Mouse (Mus musculus) midbrain, embryonic 14.5 days (tissue): ENCODE measurements at regions not wholly inside any gene's neighbourhood (a gene's known extent, or its start where the extent isn't known, plus 50 kb on each side); places are given as distances from the start of the nearest gene placed in this dataset.

Source experiments
- ATAC-seq: fragments of 200-750 bp; cut with Nextera tagmentation; 2 replicates; pipeline ENCODE4 v1.8.0; 2017; ENCODE audit warnings: moderate number of reproducible peaks, moderate library complexity; ENCODE audit not compliant: low FRiP score, low TSS enrichment
- DNase-seq: peaks from one replicate; pipeline ENCODE4 v3.0.0-alpha.2; 2015
- H3K27ac ChIP-seq: fragments of 300-500 bp; sonication (generic); replicated peaks from 2 replicates; pipeline ENCODE4 v1.5.1; 2014; ENCODE audit warnings: mild to moderate bottlenecking, low read depth, low read length, moderate library complexity
- H3K27me3 ChIP-seq: fragments of 300-500 bp; sonication (generic); 2 replicates; pipeline ENCODE4 v1.6.1; 2014; ENCODE audit warnings: low read length, control low read depth, mixed read lengths; ENCODE audit not compliant: control insufficient read depth, insufficient read depth
- H3K36me3 ChIP-seq: fragments of 300-500 bp; sonication (generic); 2 replicates; pipeline ENCODE4 v1.6.1; 2014; ENCODE audit warnings: low read length, control low read depth; ENCODE audit not compliant: control insufficient read depth, insufficient read depth
- H3K4me1 ChIP-seq: fragments of 300-500 bp; sonication (generic); 2 replicates; pipeline ENCODE4 v1.6.1; 2014; ENCODE audit warnings: mild to moderate bottlenecking, antibody characterized with exemption, low read length, control low read depth; ENCODE audit not compliant: control insufficient read depth, insufficient read depth
- H3K4me2 ChIP-seq: fragments of 300-500 bp; sonication (generic); 2 replicates; pipeline ENCODE4 v1.6.1; 2014; ENCODE audit warnings: mild to moderate bottlenecking, low read length, moderate library complexity
- H3K4me3 ChIP-seq: fragments of 300-500 bp; sonication (generic); replicated peaks from 2 replicates; pipeline ENCODE4 v1.5.1; 2014; ENCODE audit warnings: low read depth, low read length
- H3K9ac ChIP-seq: fragments of 300-500 bp; sonication (generic); replicated peaks from 2 replicates; pipeline ENCODE4 v1.6.1; 2014; ENCODE audit warnings: mild to moderate bottlenecking, low read length, moderate library complexity
- H3K9me3 ChIP-seq: fragments of 300-500 bp; sonication (generic); 2 replicates; pipeline ENCODE4 v1.6.1; 2016; ENCODE audit warnings: low read length, control low read depth, mixed read lengths; ENCODE audit not compliant: control insufficient read depth
- WGBS: fragments of 180-500 bp; shearing (Covaris S2); extraction: QIAGEN DNeasy Blood & Tissue Kit; methylation state at CpG from one replicate; pipeline ENCODE4 v1.1.7; 2014; 5-methylcytosine and 5-hydroxymethylcytosine counted together

DNA sequence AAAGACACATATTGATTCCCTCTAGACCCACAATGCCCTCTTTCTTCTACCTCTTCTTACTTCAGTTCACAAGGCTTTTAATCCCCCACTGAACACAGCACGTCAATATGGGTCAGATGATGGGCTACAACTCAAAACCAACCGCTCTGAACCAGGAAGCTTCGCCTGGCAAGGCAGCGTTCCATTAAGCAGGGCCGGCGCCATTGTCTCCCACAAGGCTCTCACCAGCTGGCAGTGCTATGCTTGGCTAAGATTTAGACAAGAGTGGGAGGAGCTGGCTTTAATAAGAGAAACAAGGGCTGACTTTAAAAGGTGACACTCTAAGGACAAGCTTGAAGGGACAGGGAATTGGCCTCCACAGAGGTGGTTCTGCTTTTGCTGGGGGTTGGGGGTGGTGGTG is 192.3 kb upstream of the Slc24a2 start:
- Histone ChIP-seq H3K9ac (no peak overlapping the region), H3K4me1 (no peaks in the 10 kb centered on the region), H3K36me3 (no peaks in the 10 kb centered on the region), H3K27ac (no peak overlapping the region), H3K27me3 (no peaks in the 10 kb centered on the region), H3K4me3 (no peak overlapping the region), H3K4me2 (no peak overlapping the region), H3K9me3 (no peaks in the 10 kb centered on the region)
- DNase-seq (peak; percentile 54), ATAC-seq (no peak)
- 12% methylated on average over 6 of the region's 6 CpGs for WGBS

DNA sequence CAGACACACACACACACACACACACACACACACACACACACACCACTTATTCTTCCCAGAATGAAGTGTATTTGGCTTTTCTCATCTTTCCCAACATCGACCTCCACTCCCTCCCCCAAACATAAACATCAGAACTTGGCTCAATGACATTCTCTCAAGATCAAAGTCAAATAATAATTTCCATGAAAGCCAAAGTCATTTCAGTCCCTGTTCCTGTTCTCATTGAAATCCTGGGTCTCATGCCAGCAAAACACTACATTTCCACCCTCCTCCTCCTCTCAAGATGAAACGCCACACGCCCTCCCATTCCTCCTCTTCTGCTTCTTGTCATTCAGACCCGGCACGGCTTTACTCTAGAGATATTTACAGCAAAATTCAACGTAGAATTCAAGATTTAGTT is 173.1 kb upstream of the Slc24a2 start:
- DNase-seq (peak; percentile 19), ATAC-seq (no peak)
- Histone ChIP-seq H3K36me3 (no peaks in the 10 kb centered on the region), H3K4me1 (peaks cover 7% of the 10 kb centered on the region), H3K4me3 (no peak overlapping the region), H3K9me3 (no peaks in the 10 kb centered on the region), H3K9ac (no peak overlapping the region), H3K4me2 (no peak overlapping the region), H3K27me3 (no peaks in the 10 kb centered on the region), H3K27ac (no peak overlapping the region)
- 37% methylated on average over 6 of the region's 6 CpGs for WGBS

DNA sequence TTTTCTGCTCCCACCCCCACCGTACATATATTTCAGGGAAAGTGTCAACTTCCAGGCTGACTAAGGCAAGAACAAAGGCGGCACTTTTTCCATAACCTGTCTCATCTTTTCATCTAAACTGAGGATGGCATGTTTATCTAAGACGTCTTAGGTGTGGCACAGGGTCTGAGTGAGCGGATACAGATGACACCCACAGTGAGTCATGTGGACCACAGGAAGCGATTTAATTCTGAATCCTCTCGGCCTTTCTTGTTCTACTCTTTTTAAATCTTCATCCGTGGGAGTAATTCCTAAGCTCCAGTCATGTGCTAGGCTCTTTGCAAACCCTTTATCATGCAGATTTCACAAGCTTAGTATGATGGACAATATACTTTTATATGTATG is 171.9 kb upstream of the Slc24a2 start:
- WGBS: 45% methylated on average over 7 of the region's 7 CpGs
- no peak for ATAC-seq
- H3K27ac ChIP-seq: no peak overlapping the region

DNA sequence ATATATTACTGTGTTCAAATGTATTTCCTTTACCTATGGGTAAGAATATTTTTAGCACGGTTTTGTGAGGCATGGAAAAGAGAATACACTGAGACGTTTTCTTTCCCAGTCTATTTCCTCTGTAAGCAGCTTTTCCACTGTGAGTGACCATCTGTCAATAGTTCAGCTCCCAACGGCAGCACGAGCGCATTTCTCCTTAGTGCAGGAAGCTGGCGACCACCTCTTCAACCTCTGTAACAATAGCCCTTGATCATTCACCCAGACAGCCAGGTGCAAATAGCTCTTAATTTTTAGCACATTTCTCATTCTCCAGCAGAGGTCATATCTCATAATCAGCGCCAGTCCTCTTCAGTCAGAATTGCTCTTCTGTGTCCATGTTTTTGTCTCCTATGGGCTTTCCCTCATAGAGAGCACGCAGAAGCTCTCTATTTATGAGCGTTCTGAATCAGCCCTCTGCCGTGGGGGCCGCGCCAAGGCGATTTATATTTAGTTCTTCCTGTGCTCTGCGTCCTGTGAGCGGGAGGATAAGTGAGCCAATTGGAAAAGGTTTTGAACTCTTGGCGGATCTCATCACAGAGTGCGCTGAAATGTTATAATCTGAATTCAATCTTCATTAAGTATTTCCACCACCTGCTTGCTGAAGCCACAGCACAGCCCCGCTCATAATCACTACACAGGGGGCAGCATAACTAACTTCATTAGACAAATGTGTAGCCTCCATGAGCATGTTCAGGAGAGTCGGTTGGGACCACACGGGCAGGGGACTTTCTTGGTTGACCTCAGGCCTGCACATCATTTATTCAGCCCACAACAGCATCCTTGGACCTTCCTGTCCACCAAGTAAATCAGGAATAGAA is 171.3 kb upstream of the Slc24a2 start:
- H3K27ac ChIP-seq: peak overlapping the region; percentile 37; the same call in 1 of the 2 replicates
- peaks cover 7% of the 10 kb centered on the region for H3K4me1 ChIP-seq
- ATAC-seq (peak; percentile 37; the same call in 1 of the 2 replicates), DNase-seq (peak; percentile 53)
- no peaks in the 10 kb centered on the region for H3K36me3 ChIP-seq
- WGBS: 47% methylated on average over 20 of the region's 20 CpGs
- H3K9me3 ChIP-seq: no peaks in the 10 kb centered on the region
- peak overlapping the region; percentile 28 for H3K4me2 ChIP-seq
- no peaks in the 10 kb centered on the region for H3K27me3 ChIP-seq
- H3K9ac ChIP-seq: no peak overlapping the region
- H3K4me3 ChIP-seq: no peak overlapping the region

More for the DNA sequence above, 171.9 kb upstream of the Slc24a2 start:
- no peaks in the 10 kb centered on the region for H3K27me3 ChIP-seq
- no peaks in the 10 kb centered on the region for H3K36me3 ChIP-seq
- no peak overlapping the region for H3K9ac ChIP-seq
- H3K4me3 ChIP-seq: no peak overlapping the region
- no peak overlapping the region; the same call in 1 of the 2 replicates for H3K4me2 ChIP-seq
- no peaks in the 10 kb centered on the region for H3K9me3 ChIP-seq
- DNase-seq: no peak
- peaks cover 7% of the 10 kb centered on the region for H3K4me1 ChIP-seq

DNA sequence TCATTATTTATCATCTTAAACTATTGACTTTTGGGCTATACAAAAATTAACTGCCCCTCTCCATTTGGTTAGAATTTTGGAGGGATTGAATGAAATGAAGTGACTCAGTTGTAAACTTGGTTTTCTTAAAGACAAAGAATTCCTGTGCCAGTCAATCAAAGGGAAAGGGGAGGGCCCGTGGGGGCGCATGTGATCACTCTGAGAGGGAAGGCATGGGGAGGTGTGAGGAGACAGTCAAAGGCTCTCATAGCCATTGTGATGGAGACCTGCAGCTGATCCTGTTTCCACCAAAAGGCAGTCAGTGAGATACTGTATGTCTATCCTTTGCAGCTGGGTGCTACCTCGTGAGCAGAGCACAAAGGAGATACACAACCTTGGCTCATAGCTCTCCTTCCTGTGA is 156.6 kb upstream of the Slc24a2 start:
- H3K4me1 ChIP-seq: peaks cover 12% of the 10 kb centered on the region
- peak; percentile 37; the same call in 1 of the 2 replicates for ATAC-seq
- no peaks in the 10 kb centered on the region for H3K36me3 ChIP-seq
- H3K27ac ChIP-seq: no peak overlapping the region
- no peak overlapping the region for H3K4me3 ChIP-seq
- no peak overlapping the region for H3K4me2 ChIP-seq
- 50% methylated on average over 3 of the region's 3 CpGs for WGBS
- H3K9ac ChIP-seq: no peak overlapping the region
- DNase-seq: no peak
- H3K27me3 ChIP-seq: no peaks in the 10 kb centered on the region
- H3K9me3 ChIP-seq: no peaks in the 10 kb centered on the region

DNA sequence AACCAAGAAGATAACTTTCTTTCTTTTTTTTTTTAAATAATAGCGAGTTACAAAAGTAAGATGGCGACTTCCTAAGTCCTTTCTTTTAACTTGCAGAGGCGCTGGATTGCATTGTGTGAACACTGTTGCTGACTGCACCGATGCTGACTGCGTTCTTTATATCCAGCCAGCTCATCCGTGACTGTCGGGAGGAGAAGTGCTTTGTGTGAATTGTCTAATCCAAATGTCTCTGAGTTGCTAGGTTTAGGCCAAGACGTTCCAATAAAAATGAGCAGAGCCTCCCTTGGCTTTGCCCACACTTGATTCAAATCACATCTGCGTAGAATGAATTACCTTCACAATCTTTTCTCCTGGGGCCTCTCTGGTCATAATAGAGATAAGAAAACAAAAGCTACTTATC is 156.0 kb upstream of the Slc24a2 start:
- Histone ChIP-seq H3K4me1 (peaks cover 12% of the 10 kb centered on the region), H3K9me3 (no peaks in the 10 kb centered on the region), H3K36me3 (no peaks in the 10 kb centered on the region), H3K9ac (no peak overlapping the region), H3K27ac (no peak overlapping the region), H3K4me2 (no peak overlapping the region), H3K4me3 (no peak overlapping the region), H3K27me3 (no peaks in the 10 kb centered on the region)
- 8% methylated on average over 9 of the region's 9 CpGs for WGBS
- DNase-seq (peak; percentile 51), ATAC-seq (no peak)

DNA sequence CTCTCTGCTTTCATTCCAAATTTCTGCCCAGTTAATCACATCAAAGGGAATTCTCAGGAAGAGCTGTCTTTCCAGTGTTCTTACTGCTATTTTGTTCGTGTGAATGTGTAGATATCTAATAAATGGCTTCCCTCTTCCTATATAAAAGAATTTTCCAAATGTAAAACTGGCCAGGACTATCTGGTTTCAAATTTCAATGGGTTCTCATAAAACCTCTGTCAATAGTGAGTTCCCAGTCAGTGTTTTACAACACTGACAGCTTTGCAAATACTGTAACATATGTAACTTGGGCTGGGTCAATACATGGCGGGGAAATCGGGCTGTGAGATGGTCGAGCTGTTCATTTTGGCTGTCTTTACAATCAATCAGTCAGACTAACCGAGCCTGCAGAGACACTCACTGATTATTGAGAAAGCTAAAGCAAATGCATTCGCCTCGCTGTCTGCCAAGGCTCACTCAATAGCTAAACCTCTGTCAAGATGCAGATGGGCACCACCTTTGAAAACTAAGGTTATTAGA is 155.0 kb upstream of the Slc24a2 start:
- no peak overlapping the region for H3K4me3 ChIP-seq
- peaks cover 12% of the 10 kb centered on the region for H3K4me1 ChIP-seq
- H3K36me3 ChIP-seq: no peaks in the 10 kb centered on the region
- peak; percentile 48 for DNase-seq
- H3K4me2 ChIP-seq: no peak overlapping the region
- H3K27ac ChIP-seq: no peak overlapping the region
- ATAC-seq: no peak
- H3K27me3 ChIP-seq: no peaks in the 10 kb centered on the region
- WGBS: 17% methylated on average over 7 of the region's 7 CpGs
- no peaks in the 10 kb centered on the region for H3K9me3 ChIP-seq
- H3K9ac ChIP-seq: no peak overlapping the region

DNA sequence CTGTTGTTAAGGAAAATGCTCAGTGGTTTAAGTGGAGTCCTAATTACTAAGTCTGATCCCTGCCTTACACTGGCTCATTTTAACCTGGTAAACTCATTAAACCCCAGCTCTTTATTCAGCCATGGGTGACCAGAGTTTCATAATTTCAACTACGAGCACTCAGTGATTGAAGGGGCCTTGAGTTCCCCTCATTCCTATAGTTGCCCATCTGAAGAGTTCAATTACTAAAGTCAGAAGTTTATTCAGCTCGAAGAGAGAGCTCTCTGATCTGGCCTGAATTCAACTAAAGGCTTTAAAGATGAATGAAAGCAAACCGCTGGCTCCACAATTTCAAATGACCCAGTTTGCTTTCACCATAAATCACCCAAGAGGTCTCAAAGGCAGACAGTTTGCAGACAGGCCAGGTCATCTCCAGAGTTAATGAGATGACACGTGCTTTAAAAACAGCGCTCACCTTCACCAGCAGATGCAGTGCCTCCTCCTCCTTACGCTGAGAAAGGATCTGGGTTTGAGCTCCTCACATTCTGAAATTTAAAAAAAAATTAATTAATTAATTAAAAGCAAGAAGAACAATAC is 154.3 kb upstream of the Slc24a2 start:
- no peak overlapping the region for H3K27ac ChIP-seq
- no peak overlapping the region for H3K4me2 ChIP-seq
- 42% methylated on average over 6 of the region's 6 CpGs for WGBS
- no peaks in the 10 kb centered on the region for H3K36me3 ChIP-seq
- no peaks in the 10 kb centered on the region for H3K9me3 ChIP-seq
- H3K4me1 ChIP-seq: peaks cover 12% of the 10 kb centered on the region
- ATAC-seq (no peak), DNase-seq (no peak)
- no peak overlapping the region for H3K9ac ChIP-seq
- H3K27me3 ChIP-seq: no peaks in the 10 kb centered on the region
- H3K4me3 ChIP-seq: no peak overlapping the region
